Mouse (Mus musculus) forebrain, postnatal 0 days (tissue): ENCODE results near the gene Tnk2. TPM values are rescaled to one million over a fixed set of nuclear protein-coding genes. Genes with fewer than 3 reads are reported as not detected.

Source experiments
- ATAC-seq: fragments of 200-750 bp; cut with Nextera tagmentation; 2 replicates; pipeline ENCODE4 v1.8.0; 2017; ENCODE audit warnings: mild to moderate bottlenecking, moderate library complexity
- DNase-seq: peaks from one replicate; pipeline ENCODE4 v3.0.0-alpha.2; 2015
- H3K27ac ChIP-seq: fragments of 300-500 bp; sonication (generic); 2 replicates; pipeline ENCODE4 v1.5.1; 2014; ENCODE audit warnings: low read depth, mild to moderate bottlenecking, antibody characterized with exemption, low read length, moderate library complexity, mixed read lengths
- H3K27me3 ChIP-seq: fragments of 300-500 bp; sonication (generic); 2 replicates; pipeline ENCODE4 v1.6.1; 2014; ENCODE audit warnings: mild to moderate bottlenecking, low read length, mixed read lengths; ENCODE audit not compliant: insufficient read depth
- H3K36me3 ChIP-seq: fragments of 300-500 bp; sonication (generic); 2 replicates; pipeline ENCODE4 v1.6.1; 2014; ENCODE audit warnings: mild to moderate bottlenecking, moderate library complexity; ENCODE audit not compliant: insufficient read depth
- H3K4me1 ChIP-seq: fragments of 300-500 bp; sonication (generic); 2 replicates; pipeline ENCODE4 v1.6.1; 2014; ENCODE audit warnings: antibody characterized with exemption; ENCODE audit not compliant: insufficient read depth
- H3K4me2 ChIP-seq: fragments of 300-500 bp; sonication (generic); 2 replicates; pipeline ENCODE4 v1.6.1; 2014; ENCODE audit warnings: low read depth, mild to moderate bottlenecking, moderate library complexity
- H3K4me3 ChIP-seq: fragments of 300-500 bp; sonication (generic); 2 replicates; pipeline ENCODE4 v1.5.1; 2014; ENCODE audit warnings: low read depth, low read length, mixed read lengths
- H3K9ac ChIP-seq: fragments of 300-500 bp; sonication (generic); 2 replicates; pipeline ENCODE4 v1.6.1; 2014; ENCODE audit warnings: mild to moderate bottlenecking
- H3K9me3 ChIP-seq: fragments of 300-500 bp; sonication (generic); 2 replicates; pipeline ENCODE4 v1.6.1; 2016; ENCODE audit warnings: low read length
- CTCF ChIP-seq: sonication (generic); IDR thresholded peaks from 2 replicates; pipeline ENCODE4 v1.5.1; 2016; ENCODE audit warnings: antibody characterized with exemption, control low read depth, low read depth
- WGBS: fragments of 180-500 bp; shearing (Covaris S2); extraction: QIAGEN DNeasy Blood & Tissue Kit; methylation state at CpG from one replicate; pipeline ENCODE4 v1.1.7; 2014; 5-methylcytosine and 5-hydroxymethylcytosine counted together
- polyA plus RNA-seq: library from polyadenylated mRNA; unstranded; fragments of >200 nt; fragmentation: Nextera tagmentation; extraction: Ambion mirVana; gene quantifications from 2 replicates; pipeline ENCODE4 v1.2.1, GENCODE M21; 2015
- total RNA-seq: library from RNA; depleted of rRNA; stranded (reverse); fragments of >200 nt; gene quantifications from 2 replicates; pipeline ENCODE4 v1.2.3, GENCODE M21; 2014

Gene Tnk2
- total and polyA plus RNA-seq, 2 experiments from 2014 or later: 13.2 to 48.4 TPM

GRCm38 (mm10) chr16:32659385-32659784 lies 15.7 kb downstream of the Tnk2 start:
- WGBS: 10% methylated on average over 8 of the region's 8 CpGs
- H3K27me3 ChIP-seq: no peaks in the 10 kb centered on the region
- peak; percentile 90 for TF ChIP-seq CTCF
- H3K27ac ChIP-seq: peak overlapping the region; percentile 80
- DNase-seq: peak; percentile 79
- no peaks in the 10 kb centered on the region for H3K9me3 ChIP-seq
- ATAC-seq: peak; percentile 42
- peaks cover 36% of the 10 kb centered on the region for H3K4me1 ChIP-seq
- H3K9ac ChIP-seq: peak overlapping the region; percentile 62
- H3K36me3 ChIP-seq: no peaks in the 10 kb centered on the region; the same call in 1 of the 2 replicates
- H3K4me3 ChIP-seq: peak overlapping the region; percentile 45
- H3K4me2 ChIP-seq: peak overlapping the region; percentile 79

- DNase-seq: no peak
- Histone ChIP-seq H3K4me2 (peak overlapping the region; percentile 40; the same call in 1 of the 2 replicates), H3K9me3 (no peaks in the 10 kb centered on the region), H3K36me3 (no peaks in the 10 kb centered on the region; the same call in 1 of the 2 replicates), H3K4me3 (no peak overlapping the region), H3K9ac (no peak overlapping the region), H3K27ac (peak overlapping the region; percentile 80), H3K4me1 (peaks cover 36% of the 10 kb centered on the region), H3K27me3 (no peaks in the 10 kb centered on the region)
- WGBS: 16% methylated on average over 1 of the region's 1 CpGs
- ATAC-seq: no peak
- TF ChIP-seq CTCF: no peak
Observed at GRCm38 (mm10) chr16:32660095-32660494, 16.4 kb downstream of the Tnk2 start.

- 4% methylated on average over 10 of the region's 10 CpGs for WGBS
Observed at GRCm38 (mm10) chr16:32660557-32661321, 17.1 kb downstream of the Tnk2 start.

GRCm38 (mm10) chr16:32661493-32661921 lies 17.8 kb downstream of the Tnk2 start:
- Histone ChIP-seq H3K9me3 (no peaks in the 10 kb centered on the region), H3K27ac (peak overlapping the region; percentile 80), H3K4me1 (peaks cover 36% of the 10 kb centered on the region), H3K9ac (peak overlapping the region; percentile 37), H3K36me3 (peaks cover 3% of the 10 kb centered on the region; the same call in 1 of the 2 replicates), H3K4me3 (peak overlapping the region; percentile 7; the same call in 1 of the 2 replicates), H3K4me2 (peak overlapping the region; percentile 40), H3K27me3 (no peaks in the 10 kb centered on the region)
- ATAC-seq (no peak), DNase-seq (no peak)
- TF ChIP-seq CTCF: no peak
- 37% methylated on average over 10 of the region's 10 CpGs for WGBS

More at GRCm38 (mm10) chr16:32660557-32661321, 17.1 kb downstream of the Tnk2 start:
- H3K27ac ChIP-seq: peak overlapping the region; percentile 80
- peak overlapping the region; percentile 40 for H3K4me2 ChIP-seq
- peaks cover 36% of the 10 kb centered on the region for H3K4me1 ChIP-seq
- H3K9me3 ChIP-seq: no peaks in the 10 kb centered on the region
- H3K27me3 ChIP-seq: no peaks in the 10 kb centered on the region
- H3K36me3 ChIP-seq: peaks cover 2% of the 10 kb centered on the region; the same call in 1 of the 2 replicates
- peak overlapping the region; percentile 7; the same call in 1 of the 2 replicates for H3K4me3 ChIP-seq
- ATAC-seq (peak; percentile 70), DNase-seq (peak; percentile 81)
- H3K9ac ChIP-seq: peak overlapping the region; percentile 37
- no peak for TF ChIP-seq CTCF

GRCm38 (mm10) chr16:32662372-32662771 lies 18.7 kb downstream of the Tnk2 start:
- no peaks in the 10 kb centered on the region for H3K27me3 ChIP-seq
- peak overlapping the region; percentile 28; the same call in 1 of the 2 replicates for H3K9ac ChIP-seq
- WGBS: 77% methylated on average over 7 of the region's 7 CpGs
- TF ChIP-seq CTCF: no peak
- peaks cover 3% of the 10 kb centered on the region; the same call in 1 of the 2 replicates for H3K36me3 ChIP-seq
- ATAC-seq: no peak
- DNase-seq: no peak
- H3K4me2 ChIP-seq: peak overlapping the region; percentile 40
- H3K27ac ChIP-seq: peak overlapping the region; percentile 80
- H3K4me1 ChIP-seq: peaks cover 36% of the 10 kb centered on the region
- no peaks in the 10 kb centered on the region for H3K9me3 ChIP-seq
- no peak overlapping the region for H3K4me3 ChIP-seq

- H3K4me1 ChIP-seq: peaks cover 34% of the 10 kb centered on the region
Observed at GRCm38 (mm10) chr16:32663231-32663858, 19.7 kb downstream of the Tnk2 start.

More at GRCm38 (mm10) chr16:32663231-32663858, 19.7 kb downstream of the Tnk2 start:
- H3K4me3 ChIP-seq: no peak overlapping the region
- no peaks in the 10 kb centered on the region for H3K27me3 ChIP-seq
- no peak overlapping the region; the same call in 1 of the 2 replicates for H3K4me2 ChIP-seq
- ATAC-seq (no peak), DNase-seq (no peak)
- WGBS: 35% methylated on average over 9 of the region's 9 CpGs
- H3K9ac ChIP-seq: no peak overlapping the region
- no peaks in the 10 kb centered on the region for H3K9me3 ChIP-seq
- H3K36me3 ChIP-seq: peaks cover 3% of the 10 kb centered on the region; the same call in 1 of the 2 replicates
- no peak for TF ChIP-seq CTCF
- H3K27ac ChIP-seq: 0 out of 2 replicates have a peak overlapping the region, but pooled peaks have one; percentile 29
